ENCODE assay signal across 22 mouse cellular contexts in the genomic region with DNA sequence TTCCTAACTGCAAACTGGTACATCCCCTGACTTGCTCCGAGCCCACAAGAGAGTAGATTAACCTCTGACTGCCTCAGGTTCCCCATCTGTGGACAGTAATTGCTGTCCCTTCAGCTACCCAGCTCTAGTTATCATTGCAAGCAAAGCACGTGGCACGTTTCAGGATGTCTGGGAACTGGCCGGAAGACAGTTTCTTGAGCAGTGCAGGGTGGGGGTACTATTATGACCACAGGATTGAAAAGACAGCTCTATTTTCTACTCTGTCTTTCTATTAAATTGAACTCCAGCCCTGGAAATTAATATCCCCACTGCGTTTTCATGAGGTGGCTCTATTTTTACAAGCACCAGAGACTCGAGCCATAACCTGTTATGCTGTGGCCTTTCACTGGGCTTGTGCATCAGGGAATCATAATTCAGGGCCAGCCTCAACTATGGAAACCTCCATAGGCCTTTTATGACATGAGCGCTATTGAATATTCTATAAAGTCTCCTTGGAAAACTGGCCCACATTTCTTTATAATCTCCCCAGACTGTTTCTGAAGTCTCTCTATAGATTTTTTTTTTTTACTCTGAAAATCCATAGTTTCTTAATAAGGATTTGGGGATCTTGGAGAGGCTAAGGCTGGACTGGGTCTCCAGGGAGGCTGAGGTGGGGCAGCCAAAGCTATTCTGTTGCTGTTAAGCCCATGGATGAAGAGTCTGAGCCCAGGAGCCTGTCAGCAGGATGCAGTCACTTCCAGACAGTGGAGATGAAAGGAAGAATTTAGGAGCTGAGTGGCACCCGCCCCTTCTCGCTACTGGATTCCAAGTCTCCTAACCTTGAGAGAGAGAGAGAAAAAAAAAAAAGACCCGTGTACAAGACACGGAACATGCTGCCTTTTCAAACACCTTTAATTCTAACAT.
A peak's percentile ranks its signal among the peaks of the same experiment; 100 is the strongest.
DNase-seq lines count a peak whose midpoint lies in the region; ATAC-seq lines count a peak whose summit lies in the region.
"Had no signal": no experiment of that assay in that cellular context is flagged by ENCODE, and none has a peak within 500 bp of the region (broad histone marks: within the 10 kb centered on the region; RNA-seq: fewer than 3 reads in every experiment).

No protein-coding gene starts in this region.

- no peak overlapping the region for H3K4me2 ChIP-seq in midbrain, embryonic 11.5 days
- H3K4me2 ChIP-seq in midbrain, embryonic 15.5 days, result no peak overlapping the region
- H3K4me2 ChIP-seq: forebrain, embryonic 13.5 days; heart, embryonic 13.5 days; hindbrain, embryonic 14.5 days had no signal

- no peak for ATAC-seq in midbrain, embryonic 11.5 days (ENCODE audit: low FRiP score)
- no peak for ATAC-seq in midbrain, embryonic 15.5 days (replicated peaks)
- ATAC-seq: forebrain, embryonic 13.5 days; forebrain, postnatal 0 days; hindbrain, postnatal 0 days had no signal

- H3K4me1 ChIP-seq in heart, embryonic 10.5 days, result peaks cover 5% of the 10 kb centered on the region; the same call in 1 of the 2 replicates
- no peaks in the 10 kb centered on the region for H3K4me1 ChIP-seq in midbrain, embryonic 11.5 days (ENCODE audit: control insufficient read depth, insufficient read depth, low read length)
- no peaks in the 10 kb centered on the region for H3K4me1 ChIP-seq in midbrain, embryonic 15.5 days
- H3K4me1 ChIP-seq: forebrain, embryonic 10.5 days; forebrain, embryonic 13.5 days had no signal

- DNase-seq in heart, adult 11 months, result peak; percentile 24
- no peak for DNase-seq in heart, embryonic 10.5 days (ENCODE audit: low spot score)
- peak; percentile 71 for DNase-seq in midbrain, embryonic 11.5 days (ENCODE audit: low spot score, missing footprints)
- peak; percentile 8 for DNase-seq in ZHBTc4 (ENCODE audit: low read depth, low spot score)
- DNase-seq in kidney, adult 18-20 months, result no peak
- DNase-seq: adrenal gland, postnatal 10 days; adrenal gland, postnatal 36 days; cerebellum, adult 18-20 months; cerebellum, adult 9-10 months; cerebellum, postnatal 14 days; forebrain, postnatal 0 days; gastrocnemius, adult 2 months; gastrocnemius, postnatal 14 days; heart, adult 18-20 months; heart, postnatal 14 days; heart, postnatal 4 days had no signal

- H3K4me3 ChIP-seq in heart, embryonic 10.5 days, result no peak overlapping the region
- no peak overlapping the region for H3K4me3 ChIP-seq in midbrain, embryonic 11.5 days (ENCODE audit: low read depth, low read length)
- H3K4me3 ChIP-seq in midbrain, embryonic 15.5 days, result no peak overlapping the region
- H3K4me3 ChIP-seq: forebrain, embryonic 10.5 days; forebrain, embryonic 13.5 days; gastrocnemius, adult 2 months; heart, embryonic 13.5 days had no signal

- H3K9ac ChIP-seq in midbrain, embryonic 11.5 days (ENCODE audit: low read length), result no peak overlapping the region
- H3K9ac ChIP-seq in midbrain, embryonic 15.5 days, result no peak overlapping the region
- H3K9ac ChIP-seq: forebrain, embryonic 13.5 days; forebrain, postnatal 0 days; heart, embryonic 13.5 days; hindbrain, embryonic 14.5 days had no signal

- no peaks in the 10 kb centered on the region for H3K36me3 ChIP-seq in heart, embryonic 10.5 days
- no peaks in the 10 kb centered on the region for H3K36me3 ChIP-seq in midbrain, embryonic 11.5 days (ENCODE audit: control insufficient read depth, insufficient read depth, low read length)
- no peaks in the 10 kb centered on the region for H3K36me3 ChIP-seq in midbrain, embryonic 15.5 days (replicated peaks)
- H3K36me3 ChIP-seq: forebrain, embryonic 10.5 days; heart, embryonic 13.5 days had no signal

- 70% methylated on average over 11 of the region's 11 CpGs for WGBS in heart, embryonic 10.5 days
- 68% methylated on average over 11 of the region's 11 CpGs for WGBS in midbrain, embryonic 11.5 days
- 53% methylated on average over 11 of the region's 11 CpGs for WGBS in midbrain, embryonic 15.5 days

- no peaks in the 10 kb centered on the region for H3K9me3 ChIP-seq in heart, embryonic 10.5 days
- H3K9me3 ChIP-seq in midbrain, embryonic 11.5 days (ENCODE audit: control insufficient read depth, low read length), result no peaks in the 10 kb centered on the region
- no peaks in the 10 kb centered on the region for H3K9me3 ChIP-seq in midbrain, embryonic 15.5 days
- H3K9me3 ChIP-seq: forebrain, embryonic 10.5 days; forebrain, embryonic 13.5 days; heart, embryonic 13.5 days had no signal

- no peak overlapping the region for H3K27ac ChIP-seq in heart, embryonic 10.5 days
- no peak overlapping the region for H3K27ac ChIP-seq in midbrain, embryonic 11.5 days (ENCODE audit: low read depth, low read length)
- no peak overlapping the region for H3K27ac ChIP-seq in midbrain, embryonic 15.5 days
- H3K27ac ChIP-seq: forebrain, embryonic 10.5 days; forebrain, embryonic 13.5 days; gastrocnemius, adult 2 months; heart, embryonic 13.5 days; hindbrain, embryonic 14.5 days; hindbrain, postnatal 0 days had no signal

- H3K27me3 ChIP-seq in heart, embryonic 10.5 days (ENCODE audit: insufficient read depth, poor library complexity, severe bottlenecking), result no peaks in the 10 kb centered on the region
- no peaks in the 10 kb centered on the region for H3K27me3 ChIP-seq in midbrain, embryonic 11.5 days (ENCODE audit: control insufficient read depth, insufficient read depth, low read length)
- H3K27me3 ChIP-seq in midbrain, embryonic 15.5 days (replicated peaks), result no peaks in the 10 kb centered on the region
- H3K27me3 ChIP-seq: forebrain, embryonic 13.5 days; heart, embryonic 13.5 days had no signal

Comparison
In these comparisons a context has a peak if more than half of its experiments do, and no peak if none do; other contexts are left out.
1. DNase-seq: peak in heart, adult 11 months (single experiment), midbrain, embryonic 11.5 days (single experiment) and ZHBTc4 (single experiment); none in heart, embryonic 10.5 days (single experiment) and kidney, adult 18-20 months (single experiment).